Mouse (Mus musculus) embryonic fibroblast, embryonic 13.5 days (primary cell): Measurements from ENCODE around the gene Fgd5.

ENCODE experiments used
- CTCF ChIP-seq: IDR thresholded peaks from 2 replicates; pipeline ENCODE4 v1.5.1; 2011; ENCODE audit warnings: mild to moderate bottlenecking, control low read depth, low read length, moderate library complexity, borderline replicate concordance; ENCODE audit not compliant: insufficient read depth
- POLR2A ChIP-seq: IDR thresholded peaks from 2 replicates; pipeline ENCODE4 v1.6.1; 2011; ENCODE audit warnings: low read depth, mild to moderate bottlenecking, control low read depth, low read length, moderate library complexity

- no peak for TF ChIP-seq CTCF
- TF ChIP-seq POLR2A, result no peak
These were observed 17.4 kb downstream of the Fgd5 start for GRCm38 (mm10) chr6:91996072-91996471.
